Mouse (Mus musculus): ENCODE measurements around the gene Itga8. TPM values are rescaled to one million over a fixed set of nuclear protein-coding genes. Genes with fewer than 3 reads are reported as not detected.

Itga8 gene
- polyA plus RNA-seq, 1 experiment from 2014 or later: 17.7 TPM

DNA sequence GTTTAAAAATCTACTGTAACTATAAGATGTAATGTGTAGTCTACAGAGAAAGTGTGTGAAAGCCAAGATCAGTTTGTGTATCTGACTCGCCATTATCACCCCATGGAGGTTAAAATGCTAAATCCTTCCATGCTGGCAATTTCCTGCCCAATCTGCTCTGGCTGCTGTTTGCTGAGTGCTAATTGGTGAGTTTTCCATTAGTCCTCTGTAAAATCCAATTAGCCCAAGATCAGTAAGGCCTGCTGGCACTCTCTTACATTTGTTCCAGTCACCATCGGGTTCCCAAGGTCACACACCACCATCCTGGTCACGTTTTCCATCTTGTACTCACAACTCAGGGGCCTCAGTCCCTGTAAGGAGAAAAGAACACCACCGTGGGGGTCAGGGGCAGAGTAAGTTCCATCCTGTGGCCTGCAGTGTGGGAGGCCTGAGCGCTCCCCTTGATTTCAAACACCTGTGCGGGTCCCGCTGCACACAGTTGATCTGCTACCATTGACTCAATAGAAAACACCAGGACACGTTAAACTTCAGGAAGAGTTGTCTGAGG is 119.2 kb downstream of the Itga8 start:
- Histone ChIP-seq H3K4me2 (replicated peaks) (no peak overlapping the region), H3K27me3 (0 out of 2 replicates have a peak, but pooled peaks cover 3% of the 10 kb centered on the region), H3K9ac (no peak overlapping the region), H3K4me1 (peaks cover 4% of the 10 kb centered on the region), H3K27ac (no peak overlapping the region; the same call in 1 of the 2 replicates), H3K4me3 (no peak overlapping the region), H3K9me3 (no peaks in the 10 kb centered on the region), H3K36me3 (no peaks in the 10 kb centered on the region; the same call in 1 of the 2 replicates)
- WGBS: 20% methylated on average over 8 of the region's 8 CpGs
- ATAC-seq (ENCODE audit: low FRiP score, low read depth): no peak

DNA sequence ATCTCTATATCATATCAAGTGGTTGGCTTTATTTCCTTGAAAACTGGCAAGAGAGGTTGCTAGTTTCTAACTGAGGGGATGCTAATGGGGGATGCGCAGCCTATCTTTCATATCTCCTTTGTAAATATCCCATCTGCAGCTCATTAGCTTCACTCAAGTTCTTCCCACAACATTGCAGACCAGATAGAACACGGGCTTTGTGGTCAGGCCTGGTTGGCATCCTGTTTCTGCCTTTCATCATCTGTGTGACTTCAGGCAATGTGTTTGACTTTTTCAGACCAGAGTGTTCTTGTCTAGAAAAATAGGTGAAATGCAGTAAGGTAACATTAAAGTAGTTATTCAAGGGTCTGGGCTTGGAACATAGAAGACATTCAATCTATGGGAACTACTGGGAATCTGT is 121.1 kb downstream of the Itga8 start:
- H3K4me1 ChIP-seq: peaks cover 4% of the 10 kb centered on the region
- 59% methylated on average over 2 of the region's 2 CpGs for WGBS
- no peaks in the 10 kb centered on the region for H3K9me3 ChIP-seq
- no peak overlapping the region for H3K27ac ChIP-seq
- no peak overlapping the region for H3K9ac ChIP-seq
- no peaks in the 10 kb centered on the region for H3K27me3 ChIP-seq
- no peak for ATAC-seq (ENCODE audit: low FRiP score, low read depth)
- H3K36me3 ChIP-seq: no peaks in the 10 kb centered on the region
- no peak overlapping the region for H3K4me3 ChIP-seq
- no peak overlapping the region for H3K4me2 ChIP-seq (replicated peaks)

DNA sequence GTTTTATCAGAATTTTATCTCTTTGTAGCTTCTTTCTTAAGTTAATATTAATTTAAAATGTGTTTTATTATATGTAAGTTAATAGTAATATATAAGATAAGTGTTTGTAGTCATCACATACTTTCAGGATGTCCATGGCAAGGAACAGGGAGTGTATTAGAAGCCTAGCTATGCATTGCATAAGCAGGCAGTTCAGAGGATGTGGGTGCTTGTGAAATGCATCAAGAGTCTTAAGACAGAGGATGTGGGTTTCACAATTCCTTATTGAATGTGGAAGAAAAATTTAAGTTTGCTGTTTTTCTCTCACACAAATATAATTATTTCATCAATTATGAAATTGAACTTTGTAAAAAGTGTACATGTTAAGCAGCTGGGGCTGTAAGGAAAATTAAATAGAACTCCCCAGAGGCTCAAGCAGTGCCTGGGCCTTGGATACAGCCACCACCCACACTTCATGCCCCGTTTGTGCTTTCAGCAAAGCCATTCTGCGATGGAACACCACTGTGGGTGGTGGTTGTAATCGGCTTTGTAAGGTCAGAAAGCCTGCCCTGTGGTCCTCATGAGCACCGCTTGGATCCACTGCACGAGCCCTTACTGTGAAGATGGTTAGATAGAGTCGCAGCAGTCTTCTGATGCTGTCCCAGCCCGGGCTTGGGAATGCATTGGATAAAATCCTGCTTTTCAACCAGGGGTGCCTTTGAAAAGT is 126.8 kb downstream of the Itga8 start:
- Histone ChIP-seq H3K4me3 (no peak overlapping the region), H3K27me3 (no peaks in the 10 kb centered on the region), H3K4me1 (no peaks in the 10 kb centered on the region), H3K36me3 (peaks cover 8% of the 10 kb centered on the region), H3K4me2 (replicated peaks) (no peak overlapping the region), H3K9me3 (no peaks in the 10 kb centered on the region), H3K9ac (no peak overlapping the region), H3K27ac (no peak overlapping the region)
- ATAC-seq (ENCODE audit: low FRiP score, low read depth): no peak
- 66% methylated on average over 7 of the region's 7 CpGs for WGBS

DNA sequence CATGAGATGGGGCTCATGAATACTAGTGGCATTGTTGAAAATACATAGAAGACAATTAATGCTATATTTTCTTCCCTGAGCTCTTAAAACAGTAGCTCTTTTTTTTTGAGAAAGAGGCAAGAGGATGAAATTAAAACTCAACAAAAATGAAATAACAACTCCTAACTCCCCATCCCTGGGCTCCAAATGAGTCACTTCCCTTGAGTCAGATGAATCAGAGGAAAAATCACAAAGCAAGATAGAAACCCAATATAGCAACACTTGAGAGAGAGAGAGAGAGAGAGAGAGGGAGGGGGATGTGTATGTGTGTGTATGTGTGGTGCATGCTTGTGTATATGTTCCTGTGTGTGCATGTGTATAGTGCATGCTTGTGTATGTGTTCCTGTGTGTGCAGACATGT is 131.5 kb downstream of the Itga8 start:
- Histone ChIP-seq H3K27ac (no peak overlapping the region), H3K4me3 (no peak overlapping the region), H3K36me3 (peaks cover 8% of the 10 kb centered on the region), H3K4me2 (replicated peaks) (no peak overlapping the region), H3K9me3 (no peaks in the 10 kb centered on the region), H3K9ac (no peak overlapping the region), H3K4me1 (no peaks in the 10 kb centered on the region), H3K27me3 (no peaks in the 10 kb centered on the region)
- no peak for ATAC-seq (ENCODE audit: low FRiP score, low read depth)

DNA sequence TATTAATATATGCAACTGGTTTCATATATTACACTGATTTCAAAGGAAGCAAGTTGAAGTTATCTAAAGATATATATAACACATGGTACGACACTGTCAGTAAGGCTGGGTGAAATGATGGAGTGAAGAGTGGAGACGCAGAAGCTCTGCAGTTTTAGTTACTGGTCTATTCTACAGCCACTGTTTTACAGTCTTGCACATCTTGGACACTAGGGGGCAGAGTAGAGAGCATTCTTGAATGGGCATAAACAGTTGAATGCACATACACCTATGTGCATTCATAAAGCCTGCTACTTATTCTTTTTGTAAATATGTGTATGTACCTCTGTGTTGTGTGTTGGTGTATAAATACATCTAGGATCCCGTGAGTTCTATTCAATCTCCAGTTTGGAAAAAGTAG is 141.2 kb downstream of the Itga8 start:
- 80% methylated on average over 3 of the region's 3 CpGs for WGBS

DNA sequence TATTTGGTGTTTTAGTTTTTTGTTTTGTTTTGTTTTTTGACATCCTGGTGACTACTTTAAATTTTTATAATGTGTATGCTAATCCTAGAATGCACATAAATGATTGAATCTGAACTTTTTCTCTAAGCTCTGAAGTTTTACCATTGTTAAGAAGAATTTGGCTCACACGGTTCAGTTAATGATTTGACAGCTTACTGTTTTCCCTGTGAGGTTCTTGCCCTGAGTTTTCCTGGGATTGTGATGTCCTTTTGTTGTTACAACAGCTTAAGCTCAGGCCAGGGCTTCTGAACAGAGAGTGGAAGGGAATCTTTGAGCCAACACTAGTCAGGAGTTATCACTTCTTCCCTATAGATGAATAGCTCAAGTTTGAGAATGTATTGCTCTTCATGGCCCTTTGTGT is 144.7 kb downstream of the Itga8 start:
- H3K4me1 ChIP-seq: no peaks in the 10 kb centered on the region
- peaks cover 11% of the 10 kb centered on the region for H3K36me3 ChIP-seq
- no peak overlapping the region for H3K4me3 ChIP-seq
- no peak overlapping the region for H3K9ac ChIP-seq
- no peak overlapping the region for H3K27ac ChIP-seq
- H3K4me2 ChIP-seq (replicated peaks): no peak overlapping the region
- no peaks in the 10 kb centered on the region for H3K27me3 ChIP-seq
- WGBS: 58% methylated on average over 1 of the region's 1 CpGs
- no peak for ATAC-seq (ENCODE audit: low FRiP score, low read depth)
- H3K9me3 ChIP-seq: no peaks in the 10 kb centered on the region

More for the DNA sequence above, 141.2 kb downstream of the Itga8 start:
- H3K4me1 ChIP-seq: no peaks in the 10 kb centered on the region
- no peaks in the 10 kb centered on the region for H3K9me3 ChIP-seq
- H3K9ac ChIP-seq: no peak overlapping the region
- H3K27ac ChIP-seq: no peak overlapping the region
- H3K4me3 ChIP-seq: no peak overlapping the region
- ATAC-seq (ENCODE audit: low FRiP score, low read depth): peak; percentile 36; the same call in 1 of the 2 replicates
- peaks cover 7% of the 10 kb centered on the region for H3K36me3 ChIP-seq
- no peak overlapping the region for H3K4me2 ChIP-seq (replicated peaks)
- no peaks in the 10 kb centered on the region for H3K27me3 ChIP-seq

DNA sequence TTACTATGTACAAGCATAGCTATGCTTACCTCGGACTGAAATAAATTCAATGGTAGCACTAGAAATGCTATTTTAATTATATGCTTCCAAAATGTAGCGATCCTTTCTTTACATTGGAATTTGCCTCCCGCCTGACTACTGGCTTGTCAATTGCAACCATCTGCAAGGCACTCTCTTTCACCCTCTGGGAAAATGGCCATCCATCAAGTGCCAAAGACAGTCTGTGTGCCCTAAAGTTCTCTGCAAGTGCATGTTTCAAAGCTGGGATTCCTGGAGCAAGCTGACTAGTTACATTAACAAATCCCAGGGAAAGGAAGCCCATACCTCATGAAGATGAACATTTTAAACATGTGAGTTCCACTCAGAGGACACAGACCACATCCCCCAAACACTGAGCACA is 145.3 kb downstream of the Itga8 start:
- Histone ChIP-seq H3K4me3 (no peak overlapping the region), H3K9me3 (no peaks in the 10 kb centered on the region), H3K4me1 (no peaks in the 10 kb centered on the region), H3K27ac (no peak overlapping the region), H3K36me3 (peaks cover 10% of the 10 kb centered on the region), H3K27me3 (no peaks in the 10 kb centered on the region), H3K4me2 (replicated peaks) (no peak overlapping the region), H3K9ac (no peak overlapping the region)
- ATAC-seq (ENCODE audit: low FRiP score, low read depth): no peak
- 44% methylated on average over 3 of the region's 3 CpGs for WGBS

DNA sequence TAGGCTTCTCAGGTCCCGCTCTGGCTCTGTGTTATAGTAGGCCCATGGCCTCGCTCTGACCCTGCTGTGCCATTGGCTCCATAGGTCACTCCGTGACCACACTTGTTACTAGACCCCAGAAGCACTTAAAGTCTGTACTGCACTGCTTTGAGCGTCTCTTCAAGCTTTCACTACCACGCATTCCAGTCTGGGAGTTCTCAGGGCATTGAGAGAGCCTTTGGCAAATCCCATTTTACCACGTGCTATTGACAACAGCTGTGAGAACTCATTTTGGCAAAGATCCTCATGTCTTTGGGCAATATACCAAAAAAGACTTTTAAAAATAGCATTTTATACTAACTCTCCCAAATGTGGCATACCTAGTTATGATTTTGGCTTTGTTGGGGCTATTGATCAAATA is 147.0 kb downstream of the Itga8 start:
- no peak overlapping the region for H3K4me2 ChIP-seq (replicated peaks)
- ATAC-seq (ENCODE audit: low FRiP score, low read depth): 0 out of 2 replicates have a peak, but pooled peaks have one; percentile 15
- no peak overlapping the region for H3K4me3 ChIP-seq
- no peak overlapping the region for H3K27ac ChIP-seq
- H3K36me3 ChIP-seq: peaks cover 11% of the 10 kb centered on the region
- no peaks in the 10 kb centered on the region for H3K27me3 ChIP-seq
- no peak overlapping the region for H3K9ac ChIP-seq
- WGBS: 69% methylated on average over 6 of the region's 6 CpGs
- no peaks in the 10 kb centered on the region for H3K9me3 ChIP-seq
- no peaks in the 10 kb centered on the region for H3K4me1 ChIP-seq

DNA sequence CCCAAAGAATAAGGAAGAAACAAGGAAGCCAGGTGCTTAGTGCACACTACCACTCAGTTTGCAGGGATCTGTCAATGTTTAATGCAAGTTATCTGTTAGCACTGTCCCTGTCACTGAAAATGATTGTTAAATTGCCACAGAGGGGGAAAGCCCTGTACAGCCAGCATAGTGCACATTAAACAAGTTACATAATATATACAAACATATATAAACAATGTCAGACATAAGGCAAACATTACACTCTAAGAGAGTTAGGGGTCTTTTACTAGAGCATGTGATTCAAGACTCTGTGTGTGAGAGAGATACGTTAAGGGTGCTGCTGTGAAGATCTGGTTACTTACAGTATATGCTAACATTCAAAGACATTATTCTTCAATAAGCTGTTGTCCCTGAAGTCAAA is 148.2 kb downstream of the Itga8 start:
- H3K9me3 ChIP-seq: no peaks in the 10 kb centered on the region
- no peaks in the 10 kb centered on the region for H3K4me1 ChIP-seq
- H3K9ac ChIP-seq: no peak overlapping the region
- 73% methylated on average over 1 of the region's 1 CpGs for WGBS
- H3K27ac ChIP-seq: no peak overlapping the region
- peaks cover 11% of the 10 kb centered on the region for H3K36me3 ChIP-seq
- no peak for ATAC-seq (ENCODE audit: low FRiP score, low read depth)
- no peak overlapping the region for H3K4me2 ChIP-seq (replicated peaks)
- no peaks in the 10 kb centered on the region for H3K27me3 ChIP-seq
- H3K4me3 ChIP-seq: no peak overlapping the region

DNA sequence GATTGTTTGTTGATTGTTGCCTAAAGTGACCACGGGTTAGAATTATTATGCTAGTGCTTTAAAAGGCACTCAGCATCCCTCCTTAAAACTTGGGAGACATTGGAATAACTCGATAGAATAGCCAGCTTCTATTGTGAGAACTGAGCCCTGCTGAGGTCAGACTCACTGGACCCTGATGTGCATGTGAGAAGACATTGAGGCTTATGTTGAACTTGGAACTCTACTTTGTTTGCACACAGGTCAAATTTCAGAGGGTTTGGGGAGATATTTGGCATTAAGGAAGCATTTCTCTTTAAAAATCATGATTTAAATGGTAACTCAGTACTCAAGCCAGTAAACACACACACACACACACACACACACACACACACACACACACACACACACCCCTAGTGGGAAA is 153.8 kb downstream of the Itga8 start:
- 75% methylated on average over 2 of the region's 2 CpGs for WGBS
- Histone ChIP-seq H3K9ac (no peak overlapping the region), H3K27ac (no peak overlapping the region), H3K9me3 (no peaks in the 10 kb centered on the region), H3K4me3 (no peak overlapping the region), H3K4me1 (0 out of 2 replicates have a peak, but pooled peaks cover 2% of the 10 kb centered on the region), H3K4me2 (replicated peaks) (no peak overlapping the region), H3K36me3 (peaks cover 11% of the 10 kb centered on the region), H3K27me3 (no peaks in the 10 kb centered on the region)
- no peak for ATAC-seq (ENCODE audit: low FRiP score, low read depth)

DNA sequence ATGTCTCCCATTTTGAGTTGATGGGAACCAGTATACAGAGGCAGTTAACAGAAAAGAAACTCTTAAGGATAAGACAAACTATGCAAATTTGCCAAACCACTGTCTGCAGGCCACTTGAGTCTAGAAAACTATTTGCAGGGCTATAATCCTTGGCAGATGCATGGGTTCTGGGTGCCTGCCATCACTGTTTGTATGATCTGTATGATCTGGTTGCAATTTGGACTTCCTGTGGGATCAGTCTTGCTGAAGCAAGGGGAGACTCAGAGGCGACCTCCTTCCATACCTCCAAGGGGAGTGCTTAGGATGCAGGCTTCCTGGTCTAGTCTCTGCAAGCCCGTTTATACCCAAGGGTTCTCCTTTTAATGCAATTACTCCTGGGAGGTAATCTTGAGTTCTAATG is 155.1 kb downstream of the Itga8 start:
- no peaks in the 10 kb centered on the region for H3K27me3 ChIP-seq
- H3K4me3 ChIP-seq: no peak overlapping the region
- ATAC-seq (ENCODE audit: low FRiP score, low read depth): no peak
- H3K9ac ChIP-seq: no peak overlapping the region
- H3K9me3 ChIP-seq: no peaks in the 10 kb centered on the region
- peaks cover 11% of the 10 kb centered on the region for H3K36me3 ChIP-seq
- H3K4me2 ChIP-seq (replicated peaks): no peak overlapping the region
- H3K27ac ChIP-seq: no peak overlapping the region
- 0 out of 2 replicates have a peak, but pooled peaks cover 2% of the 10 kb centered on the region for H3K4me1 ChIP-seq
- WGBS: 32% methylated on average over 2 of the region's 2 CpGs

DNA sequence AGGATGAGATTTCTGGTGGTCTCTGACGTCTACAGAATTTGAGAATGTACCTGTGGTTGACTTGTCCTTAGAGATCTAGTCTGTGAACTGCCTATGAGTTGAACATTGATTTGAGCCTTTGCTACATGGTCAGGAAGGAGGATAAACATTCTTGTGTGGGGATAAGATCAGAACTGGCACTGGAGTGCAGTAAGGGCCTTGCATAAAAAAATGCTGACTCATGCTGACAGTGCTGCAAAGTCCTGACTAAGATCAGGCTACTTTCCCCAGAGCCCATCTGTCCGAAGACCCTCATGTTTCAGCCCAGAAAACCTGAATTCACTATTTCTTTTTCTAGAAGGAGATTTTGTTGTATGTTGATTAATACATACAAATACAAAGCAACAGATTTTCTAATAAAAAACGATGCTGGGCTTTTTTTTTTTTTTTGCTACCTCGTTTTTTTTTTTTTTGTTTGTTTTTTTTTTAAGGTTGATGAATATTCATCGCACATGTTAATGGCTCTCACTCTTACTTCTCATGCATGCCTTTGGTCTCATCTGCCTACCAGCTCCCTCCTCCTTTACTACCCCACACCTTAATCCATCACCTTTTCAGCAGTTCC is 162.9 kb downstream of the Itga8 start:
- Histone ChIP-seq H3K4me1 (no peaks in the 10 kb centered on the region), H3K36me3 (peaks cover 17% of the 10 kb centered on the region), H3K27me3 (no peaks in the 10 kb centered on the region), H3K9me3 (no peaks in the 10 kb centered on the region), H3K4me3 (no peak overlapping the region), H3K9ac (no peak overlapping the region), H3K27ac (no peak overlapping the region), H3K4me2 (replicated peaks) (no peak overlapping the region)
- ATAC-seq (ENCODE audit: low FRiP score, low read depth): no peak
- WGBS: 76% methylated on average over 5 of the region's 5 CpGs
